Mouse (Mus musculus): Measurements from ENCODE around the gene Cdk14. TPM values are rescaled to one million over a fixed set of nuclear protein-coding genes. Genes with fewer than 3 reads are reported as not detected.

Cdk14 gene
- polyA plus RNA-seq, 1 experiment from 2014 or later = 16.1 TPM

- no peaks in the 10 kb centered on the region for H3K27me3 ChIP-seq (ENCODE audit: low read depth, poor library complexity, severe bottlenecking)
Observed at GRCm38 (mm10) chr5:4893206-4893851, 526.8 kb downstream of the Cdk14 start.

DNA sequence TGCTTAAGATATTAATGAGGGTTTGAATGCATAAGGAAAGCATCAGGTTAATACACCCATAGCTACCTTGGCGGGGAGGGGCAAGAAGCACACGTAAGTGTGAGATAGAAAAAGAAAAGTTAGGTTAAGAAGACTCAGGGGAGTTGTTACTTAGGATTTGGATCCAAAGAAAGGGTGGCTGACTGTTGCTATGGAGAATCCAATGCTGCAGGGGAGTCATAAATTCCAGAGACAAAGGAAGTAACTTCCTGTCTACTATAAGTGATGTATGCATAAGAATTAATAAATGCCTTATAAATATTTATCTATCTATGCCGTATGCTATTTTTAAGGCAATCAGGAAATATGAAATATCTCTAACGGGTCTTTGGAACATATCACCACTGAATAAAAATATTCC lies 527.4 kb downstream of the Cdk14 start:
- Histone ChIP-seq H3K36me3 (no peaks in the 10 kb centered on the region), H3K4me1 (0 out of 2 replicates have a peak, but pooled peaks cover 4% of the 10 kb centered on the region), H3K27me3 (ENCODE audit: low read depth, poor library complexity, severe bottlenecking) (no peaks in the 10 kb centered on the region), H3K9me3 (replicated peaks) (no peaks in the 10 kb centered on the region), H3K4me3 (no peak overlapping the region), H3K27ac (no peak overlapping the region)
- WGBS = 87% methylated on average over 4 of the region's 4 CpGs
- DNase-seq (ENCODE audit: low spot score) = no peak

More at GRCm38 (mm10) chr5:4893206-4893851, 526.8 kb downstream of the Cdk14 start:
- Histone ChIP-seq H3K36me3 (no peaks in the 10 kb centered on the region), H3K4me1 (0 out of 2 replicates have a peak, but pooled peaks cover 4% of the 10 kb centered on the region), H3K9me3 (replicated peaks) (no peaks in the 10 kb centered on the region), H3K4me3 (no peak overlapping the region), H3K27ac (no peak overlapping the region)
- DNase-seq (ENCODE audit: low spot score) = no peak
- whole genome bisulfite sequencing = 92% methylated on average over 5 of the region's 5 CpGs

DNA sequence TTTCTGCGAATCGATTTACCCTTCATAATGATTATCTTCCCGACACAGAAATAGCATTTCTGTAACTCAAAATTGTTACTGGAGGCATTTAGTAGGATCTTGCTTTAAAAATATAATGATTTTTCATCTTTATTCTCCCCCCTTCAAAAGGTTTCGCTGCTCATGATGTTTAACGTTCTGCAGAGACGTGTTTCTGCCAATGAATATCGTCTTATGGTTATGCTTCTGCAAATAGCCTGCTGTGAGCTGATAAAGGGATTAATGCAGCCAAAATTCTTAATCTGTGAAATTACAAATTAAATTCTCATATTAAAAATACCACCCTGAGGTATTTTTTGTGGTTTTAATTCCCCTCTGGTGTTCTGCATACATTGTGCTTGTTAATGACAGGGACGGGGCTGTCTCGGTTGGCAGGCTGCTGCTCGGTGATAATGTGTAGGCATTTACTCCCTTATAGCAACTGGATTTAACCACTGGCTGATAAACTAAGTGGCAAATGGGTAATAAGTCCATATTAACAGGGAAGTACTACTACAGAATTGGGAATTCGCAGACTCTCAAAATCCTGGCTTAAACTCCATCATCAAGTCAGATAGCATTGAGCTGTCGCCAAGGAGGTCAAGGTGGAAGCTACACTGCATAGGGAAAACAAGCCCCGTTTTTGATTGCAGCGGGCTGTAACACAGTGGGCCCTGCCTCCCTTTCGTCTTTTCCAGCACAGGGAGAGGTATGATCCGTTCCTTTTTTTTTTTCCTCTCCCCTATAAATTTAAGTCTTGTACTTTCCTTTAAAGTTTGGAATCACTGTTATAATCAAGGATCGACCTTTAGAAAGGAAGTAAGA lies 528.0 kb downstream of the Cdk14 start:
- 87% methylated on average over 17 of the region's 17 CpGs for WGBS
- no peaks in the 10 kb centered on the region for H3K9me3 ChIP-seq (replicated peaks)

GRCm38 (mm10) chr5:4887069-4887468 lies 533.0 kb downstream of the Cdk14 start:
- no peaks in the 10 kb centered on the region for H3K4me1 ChIP-seq
- no peak for DNase-seq (ENCODE audit: low spot score)
- WGBS = 89% methylated on average over 4 of the region's 4 CpGs
- no peaks in the 10 kb centered on the region for H3K27me3 ChIP-seq (ENCODE audit: low read depth, poor library complexity, severe bottlenecking)
- no peaks in the 10 kb centered on the region for H3K36me3 ChIP-seq
- H3K9me3 ChIP-seq (replicated peaks) = no peaks in the 10 kb centered on the region
- H3K27ac ChIP-seq = no peak overlapping the region
- H3K4me3 ChIP-seq = no peak overlapping the region

More for the DNA sequence above, 528.0 kb downstream of the Cdk14 start:
- 0 out of 2 replicates have a peak, but pooled peaks cover 4% of the 10 kb centered on the region for H3K4me1 ChIP-seq
- H3K4me3 ChIP-seq = no peak overlapping the region
- no peak overlapping the region for H3K27ac ChIP-seq
- H3K27me3 ChIP-seq (ENCODE audit: low read depth, poor library complexity, severe bottlenecking) = no peaks in the 10 kb centered on the region
- H3K36me3 ChIP-seq = no peaks in the 10 kb centered on the region
- no peak for DNase-seq (ENCODE audit: low spot score)

DNA sequence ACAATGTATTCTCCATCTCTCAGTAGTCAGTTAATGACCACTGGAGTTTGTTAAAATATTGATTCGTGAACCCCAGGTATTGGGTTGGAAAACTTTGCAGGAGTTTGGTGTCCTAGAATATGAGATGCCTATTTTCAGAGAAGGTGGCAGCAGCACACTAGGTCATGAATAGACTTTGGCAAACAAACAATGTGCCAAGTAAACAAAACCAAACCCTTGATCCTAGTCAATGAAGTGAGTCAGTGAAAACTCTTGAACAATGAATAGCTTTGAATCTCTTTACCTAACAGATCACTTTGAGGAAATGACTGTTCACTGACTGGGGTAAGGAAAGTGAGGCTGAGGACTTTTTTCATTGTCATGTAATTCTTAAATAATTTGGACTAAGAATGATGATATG lies 537.3 kb downstream of the Cdk14 start:
- Histone ChIP-seq H3K36me3 (no peaks in the 10 kb centered on the region), H3K4me1 (peaks cover 13% of the 10 kb centered on the region), H3K27me3 (ENCODE audit: low read depth, poor library complexity, severe bottlenecking) (no peaks in the 10 kb centered on the region), H3K4me3 (no peak overlapping the region), H3K9me3 (replicated peaks) (no peaks in the 10 kb centered on the region), H3K27ac (no peak overlapping the region)
- 96% methylated on average over 1 of the region's 1 CpGs for WGBS
- no peak for DNase-seq (ENCODE audit: low spot score)

- Histone ChIP-seq H3K27ac (0 out of 2 replicates have a peak overlapping the region, but pooled peaks have one; percentile 5), H3K4me1 (peaks cover 33% of the 10 kb centered on the region), H3K36me3 (no peaks in the 10 kb centered on the region), H3K27me3 (ENCODE audit: low read depth, poor library complexity, severe bottlenecking) (no peaks in the 10 kb centered on the region), H3K9me3 (replicated peaks) (no peaks in the 10 kb centered on the region), H3K4me3 (no peak overlapping the region)
- WGBS = 68% methylated on average over 4 of the region's 4 CpGs
- no peak for DNase-seq (ENCODE audit: low spot score)
Observed at GRCm38 (mm10) chr5:4880331-4880730, 539.8 kb downstream of the Cdk14 start.

- Histone ChIP-seq H3K27me3 (ENCODE audit: low read depth, poor library complexity, severe bottlenecking) (no peaks in the 10 kb centered on the region), H3K27ac (no peak overlapping the region), H3K4me1 (peaks cover 33% of the 10 kb centered on the region), H3K9me3 (replicated peaks) (no peaks in the 10 kb centered on the region), H3K36me3 (no peaks in the 10 kb centered on the region), H3K4me3 (no peak overlapping the region)
- no peak for DNase-seq (ENCODE audit: low spot score)
- WGBS = 79% methylated on average over 3 of the region's 3 CpGs
Observed at GRCm38 (mm10) chr5:4878934-4879333, 541.2 kb downstream of the Cdk14 start.

GRCm38 (mm10) chr5:4877638-4878037 lies 542.5 kb downstream of the Cdk14 start:
- H3K4me1 ChIP-seq = peaks cover 33% of the 10 kb centered on the region
- H3K36me3 ChIP-seq = no peaks in the 10 kb centered on the region
- H3K27ac ChIP-seq = peak overlapping the region; percentile 16; the same call in 1 of the 2 replicates
- 72% methylated on average over 4 of the region's 4 CpGs for WGBS
- H3K9me3 ChIP-seq (replicated peaks) = no peaks in the 10 kb centered on the region
- no peak overlapping the region for H3K4me3 ChIP-seq
- H3K27me3 ChIP-seq (ENCODE audit: low read depth, poor library complexity, severe bottlenecking) = no peaks in the 10 kb centered on the region
- DNase-seq (ENCODE audit: low spot score) = no peak

- no peak for DNase-seq (ENCODE audit: low spot score)
- WGBS = 29% methylated on average over 5 of the region's 5 CpGs
- no peaks in the 10 kb centered on the region for H3K27me3 ChIP-seq (ENCODE audit: low read depth, poor library complexity, severe bottlenecking)
- H3K27ac ChIP-seq = peak overlapping the region; percentile 16; the same call in 1 of the 2 replicates
- H3K4me3 ChIP-seq = no peak overlapping the region
- H3K4me1 ChIP-seq = peaks cover 33% of the 10 kb centered on the region
- H3K9me3 ChIP-seq (replicated peaks) = no peaks in the 10 kb centered on the region
- H3K36me3 ChIP-seq = no peaks in the 10 kb centered on the region
Observed at GRCm38 (mm10) chr5:4877131-4877631, 542.9 kb downstream of the Cdk14 start.

- no peaks in the 10 kb centered on the region for H3K36me3 ChIP-seq
- no peak overlapping the region for H3K4me3 ChIP-seq
- no peak overlapping the region for H3K27ac ChIP-seq
- 88% methylated on average over 15 of the region's 15 CpGs for WGBS
- H3K9me3 ChIP-seq (replicated peaks) = no peaks in the 10 kb centered on the region
- DNase-seq (ENCODE audit: low spot score) = no peak
- H3K27me3 ChIP-seq (ENCODE audit: low read depth, poor library complexity, severe bottlenecking) = no peaks in the 10 kb centered on the region
- peaks cover 33% of the 10 kb centered on the region for H3K4me1 ChIP-seq
Observed at GRCm38 (mm10) chr5:4876653-4877091, 543.4 kb downstream of the Cdk14 start.

- Histone ChIP-seq H3K27ac (0 out of 2 replicates have a peak overlapping the region, but pooled peaks have one; percentile 36), H3K4me3 (no peak overlapping the region), H3K27me3 (ENCODE audit: low read depth, poor library complexity, severe bottlenecking) (no peaks in the 10 kb centered on the region), H3K36me3 (no peaks in the 10 kb centered on the region), H3K4me1 (peaks cover 17% of the 10 kb centered on the region), H3K9me3 (replicated peaks) (no peaks in the 10 kb centered on the region)
- 74% methylated on average over 4 of the region's 4 CpGs for WGBS
- no peak for DNase-seq (ENCODE audit: low spot score)
Observed at GRCm38 (mm10) chr5:4870041-4870726, 549.9 kb downstream of the Cdk14 start.

- no peak overlapping the region for H3K27ac ChIP-seq
Observed at GRCm38 (mm10) chr5:4868563-4869120, 551.5 kb downstream of the Cdk14 start.

More at GRCm38 (mm10) chr5:4868563-4869120, 551.5 kb downstream of the Cdk14 start:
- no peak for DNase-seq (ENCODE audit: low spot score)
- Histone ChIP-seq H3K9me3 (replicated peaks) (no peaks in the 10 kb centered on the region), H3K27me3 (ENCODE audit: low read depth, poor library complexity, severe bottlenecking) (no peaks in the 10 kb centered on the region), H3K4me3 (no peak overlapping the region), H3K36me3 (no peaks in the 10 kb centered on the region), H3K4me1 (peaks cover 17% of the 10 kb centered on the region)
- 60% methylated on average over 6 of the region's 6 CpGs for WGBS
